Mouse (Mus musculus): ENCODE measurements around the gene Cdkl3. TPM values are rescaled to one million over a fixed set of nuclear protein-coding genes. Genes with fewer than 3 reads are reported as not detected.
"Not testable (repeated sequence)": the region's sequence is repeated elsewhere in the genome, so short reads cannot be mapped to it uniquely, and the experiment has no call there.

The Cdkl3 gene
- total and polyA plus RNA-seq, 2 experiments from 2014 or later = 23.8 to 53.2 TPM

DNA sequence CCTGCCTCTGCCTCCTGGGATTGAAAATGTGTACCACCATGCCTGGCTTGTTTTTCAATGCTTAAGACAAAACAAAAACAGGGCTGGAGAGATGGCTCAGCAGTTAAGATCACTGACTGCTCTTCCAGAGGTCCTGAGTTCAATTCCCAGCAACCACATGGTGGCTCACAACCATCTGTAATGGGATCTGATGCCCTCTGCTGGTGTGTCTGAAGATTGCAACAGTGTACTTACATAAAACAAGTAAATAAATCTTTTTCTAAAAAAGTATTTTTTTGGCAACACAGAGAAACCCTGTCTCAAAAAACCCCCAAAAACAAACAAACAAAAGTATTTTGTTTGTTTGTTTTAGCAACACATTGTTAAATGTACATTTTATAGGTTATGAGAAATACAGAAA, 116.4 kb downstream of the Cdkl3 start:
- not testable (repeated sequence) for H3K9ac ChIP-seq (replicated peaks; ENCODE audit: low read length, poor library complexity, severe bottlenecking); H3K4me2 ChIP-seq (ENCODE audit: low read depth, low read length, poor library complexity, severe bottlenecking); DNase-seq (ENCODE audit: low spot score); H3K4me3 ChIP-seq (ENCODE audit: low read depth, low read length); H3K9me3 ChIP-seq (ENCODE audit: low read length); H3K4me1 ChIP-seq (ENCODE audit: insufficient read depth, low read length); H3K27ac ChIP-seq (ENCODE audit: low read depth, low read length); ATAC-seq (ENCODE audit: low FRiP score); H3K27me3 ChIP-seq (ENCODE audit: insufficient read depth, low read length)
- peaks cover 41% of the 10 kb centered on the region for H3K36me3 ChIP-seq (ENCODE audit: insufficient read depth, low read length)
- TF ChIP-seq CTCF (IDR thresholded peaks at IDR 0.05) = peak; percentile 44

GRCm38 (mm10) chr11:52122045-52122444, 118.0 kb downstream of the Cdkl3 start:
- peaks cover 38% of the 10 kb centered on the region for H3K36me3 ChIP-seq (ENCODE audit: insufficient read depth, low read length)
- H3K9me3 ChIP-seq (ENCODE audit: low read length) = no peaks in the 10 kb centered on the region
- 93% methylated on average over 6 of the region's 6 CpGs for WGBS

DNA sequence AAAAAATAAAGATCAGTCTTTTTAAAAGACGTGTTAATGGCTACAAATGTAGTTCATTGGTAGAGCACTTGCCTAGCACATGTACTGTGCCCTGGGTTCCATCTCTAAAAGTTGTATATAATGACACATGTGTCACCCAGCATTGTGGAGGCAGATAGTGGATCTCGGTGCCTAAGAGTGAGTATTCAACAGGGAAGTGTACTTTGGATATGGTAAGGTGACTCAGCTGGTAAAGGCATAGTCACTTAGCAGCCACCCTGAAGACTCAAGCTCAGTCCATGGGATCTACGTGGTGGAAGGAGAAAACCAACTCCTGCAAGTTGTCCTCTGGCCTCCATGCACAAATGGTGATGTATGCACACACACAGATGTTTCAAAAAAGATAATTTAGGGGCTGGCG, 120.4 kb downstream of the Cdkl3 start:
- no peak for TF ChIP-seq CTCF (IDR thresholded peaks at IDR 0.05)
- H3K27ac ChIP-seq (ENCODE audit: low read depth, low read length) = no peak overlapping the region
- peaks cover 25% of the 10 kb centered on the region for H3K36me3 ChIP-seq (ENCODE audit: insufficient read depth, low read length)
- H3K4me3 ChIP-seq (ENCODE audit: low read depth, low read length) = no peak overlapping the region
- ATAC-seq (ENCODE audit: low FRiP score) (no peak), DNase-seq (ENCODE audit: low spot score) (no peak)
- H3K4me2 ChIP-seq (ENCODE audit: low read depth, low read length, poor library complexity, severe bottlenecking) = no peak overlapping the region
- 95% methylated on average over 4 of the region's 4 CpGs for WGBS
- H3K9me3 ChIP-seq (ENCODE audit: low read length) = no peaks in the 10 kb centered on the region
- no peak overlapping the region for H3K9ac ChIP-seq (replicated peaks; ENCODE audit: low read length, poor library complexity, severe bottlenecking)
- no peaks in the 10 kb centered on the region for H3K27me3 ChIP-seq (ENCODE audit: insufficient read depth, low read length)
- no peaks in the 10 kb centered on the region for H3K4me1 ChIP-seq (ENCODE audit: insufficient read depth, low read length)

More at GRCm38 (mm10) chr11:52122045-52122444, 118.0 kb downstream of the Cdkl3 start:
- Histone ChIP-seq H3K9ac (replicated peaks; ENCODE audit: low read length, poor library complexity, severe bottlenecking) (no peak overlapping the region), H3K4me3 (ENCODE audit: low read depth, low read length) (no peak overlapping the region), H3K4me2 (ENCODE audit: low read depth, low read length, poor library complexity, severe bottlenecking) (no peak overlapping the region), H3K4me1 (ENCODE audit: insufficient read depth, low read length) (no peaks in the 10 kb centered on the region), H3K27me3 (ENCODE audit: insufficient read depth, low read length) (no peaks in the 10 kb centered on the region), H3K27ac (ENCODE audit: low read depth, low read length) (no peak overlapping the region)
- DNase-seq (ENCODE audit: low spot score) = no peak
- ATAC-seq (ENCODE audit: low FRiP score) = no peak
- no peak for TF ChIP-seq CTCF (IDR thresholded peaks at IDR 0.05)

GRCm38 (mm10) chr11:52127169-52127568, 123.1 kb downstream of the Cdkl3 start:
- no peaks in the 10 kb centered on the region for H3K27me3 ChIP-seq (ENCODE audit: insufficient read depth, low read length)
- DNase-seq (ENCODE audit: low spot score) = no peak
- H3K9ac ChIP-seq (replicated peaks; ENCODE audit: low read length, poor library complexity, severe bottlenecking) = no peak overlapping the region
- ATAC-seq (ENCODE audit: low FRiP score) = no peak
- no peaks in the 10 kb centered on the region for H3K4me1 ChIP-seq (ENCODE audit: insufficient read depth, low read length)
- H3K9me3 ChIP-seq (ENCODE audit: low read length) = no peaks in the 10 kb centered on the region
- H3K36me3 ChIP-seq (ENCODE audit: insufficient read depth, low read length) = peaks cover 7% of the 10 kb centered on the region; the same call in 1 of the 2 replicates
- no peak for TF ChIP-seq CTCF (IDR thresholded peaks at IDR 0.05)
- WGBS = 69% methylated on average over 3 of the region's 3 CpGs
- H3K27ac ChIP-seq (ENCODE audit: low read depth, low read length) = no peak overlapping the region
- no peak overlapping the region for H3K4me3 ChIP-seq (ENCODE audit: low read depth, low read length)
- H3K4me2 ChIP-seq (ENCODE audit: low read depth, low read length, poor library complexity, severe bottlenecking) = no peak overlapping the region

DNA sequence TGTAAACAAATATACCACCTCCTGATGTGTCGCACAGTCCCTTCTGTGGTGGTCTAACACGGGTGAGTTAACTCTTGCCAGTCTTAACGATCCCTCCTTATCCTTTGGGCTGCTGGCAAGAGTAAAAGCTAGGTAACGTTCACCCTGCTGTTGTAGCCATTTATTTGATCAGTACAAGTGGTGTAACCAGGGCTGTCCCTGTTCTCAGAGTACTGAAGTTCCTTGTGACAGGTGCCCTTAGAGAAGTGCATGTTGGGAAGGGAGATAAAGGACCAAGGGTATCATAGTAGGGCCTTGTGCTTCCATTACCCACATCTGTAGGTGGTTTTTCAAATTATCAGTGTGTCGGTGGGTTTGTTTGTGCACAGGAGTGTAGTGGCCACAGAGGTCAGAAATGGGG, 123.7 kb downstream of the Cdkl3 start:
- Histone ChIP-seq H3K4me3 (ENCODE audit: low read depth, low read length) (no peak overlapping the region), H3K4me1 (ENCODE audit: insufficient read depth, low read length) (no peaks in the 10 kb centered on the region), H3K27me3 (ENCODE audit: insufficient read depth, low read length) (no peaks in the 10 kb centered on the region), H3K27ac (ENCODE audit: low read depth, low read length) (no peak overlapping the region), H3K4me2 (ENCODE audit: low read depth, low read length, poor library complexity, severe bottlenecking) (no peak overlapping the region), H3K9me3 (ENCODE audit: low read length) (no peaks in the 10 kb centered on the region), H3K9ac (replicated peaks; ENCODE audit: low read length, poor library complexity, severe bottlenecking) (no peak overlapping the region), H3K36me3 (ENCODE audit: insufficient read depth, low read length) (peaks cover 7% of the 10 kb centered on the region; the same call in 1 of the 2 replicates)
- no peak for TF ChIP-seq CTCF (IDR thresholded peaks at IDR 0.05)
- no peak for DNase-seq (ENCODE audit: low spot score)
- ATAC-seq (ENCODE audit: low FRiP score) = no peak
- WGBS = 79% methylated on average over 5 of the region's 5 CpGs

DNA sequence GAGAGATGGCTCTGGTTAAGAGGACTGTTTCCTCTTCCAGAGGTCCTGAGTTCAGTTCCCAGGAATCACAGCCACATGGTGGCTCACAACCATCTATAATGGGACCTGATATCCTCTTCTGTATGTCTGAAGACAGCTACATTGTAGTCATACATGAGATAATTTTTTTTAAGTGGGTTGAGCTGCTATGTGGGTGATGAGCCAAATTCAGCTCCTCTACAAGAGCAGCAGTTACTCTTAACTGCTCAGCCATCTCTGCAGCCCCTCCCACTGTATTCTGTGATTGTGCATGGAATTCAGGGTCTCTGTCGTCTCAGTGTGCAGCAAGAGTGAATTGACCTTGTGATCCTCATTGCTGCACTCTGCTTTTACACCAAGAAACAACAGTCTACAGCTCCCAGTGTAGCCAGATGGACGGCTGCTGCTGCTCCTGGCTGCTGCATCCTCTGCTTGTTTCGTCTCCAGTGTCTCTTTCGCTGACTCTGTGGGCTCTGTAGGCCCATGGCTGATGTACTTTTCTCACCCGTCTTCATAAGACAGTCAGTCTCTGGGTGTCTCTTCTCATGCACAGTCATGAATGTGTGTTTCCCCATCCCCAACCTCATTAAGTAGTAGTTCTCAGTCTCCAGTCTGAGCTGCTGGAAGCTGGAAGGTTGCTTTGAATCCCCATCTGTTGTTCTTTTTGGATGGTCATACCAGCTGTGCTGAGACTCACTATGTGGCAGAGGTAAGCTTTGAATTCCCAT, 124.5 kb downstream of the Cdkl3 start:
- 0 out of 2 replicates have a peak overlapping the region, but pooled peaks have one; percentile 1 for H3K27ac ChIP-seq (ENCODE audit: low read depth, low read length)

More for the DNA sequence above, 124.5 kb downstream of the Cdkl3 start:
- H3K36me3 ChIP-seq (ENCODE audit: insufficient read depth, low read length) = peaks cover 7% of the 10 kb centered on the region; the same call in 1 of the 2 replicates
- H3K4me3 ChIP-seq (ENCODE audit: low read depth, low read length) = no peak overlapping the region
- H3K9ac ChIP-seq (replicated peaks; ENCODE audit: low read length, poor library complexity, severe bottlenecking) = no peak overlapping the region
- H3K4me1 ChIP-seq (ENCODE audit: insufficient read depth, low read length) = no peaks in the 10 kb centered on the region
- no peak overlapping the region for H3K4me2 ChIP-seq (ENCODE audit: low read depth, low read length, poor library complexity, severe bottlenecking)
- DNase-seq (ENCODE audit: low spot score) (no peak), ATAC-seq (ENCODE audit: low FRiP score) (no peak)
- no peaks in the 10 kb centered on the region for H3K9me3 ChIP-seq (ENCODE audit: low read length)
- no peaks in the 10 kb centered on the region for H3K27me3 ChIP-seq (ENCODE audit: insufficient read depth, low read length)
- no peak for TF ChIP-seq CTCF (IDR thresholded peaks at IDR 0.05)
- 63% methylated on average over 5 of the region's 5 CpGs for WGBS
